Mouse (Mus musculus): ENCODE results near the gene App. TPM values are rescaled to one million over a fixed set of nuclear protein-coding genes. Genes with fewer than 3 reads are reported as not detected.

The App gene
- polyA plus RNA-seq, 2 experiments = 11.9 to 16.9 TPM

DNA sequence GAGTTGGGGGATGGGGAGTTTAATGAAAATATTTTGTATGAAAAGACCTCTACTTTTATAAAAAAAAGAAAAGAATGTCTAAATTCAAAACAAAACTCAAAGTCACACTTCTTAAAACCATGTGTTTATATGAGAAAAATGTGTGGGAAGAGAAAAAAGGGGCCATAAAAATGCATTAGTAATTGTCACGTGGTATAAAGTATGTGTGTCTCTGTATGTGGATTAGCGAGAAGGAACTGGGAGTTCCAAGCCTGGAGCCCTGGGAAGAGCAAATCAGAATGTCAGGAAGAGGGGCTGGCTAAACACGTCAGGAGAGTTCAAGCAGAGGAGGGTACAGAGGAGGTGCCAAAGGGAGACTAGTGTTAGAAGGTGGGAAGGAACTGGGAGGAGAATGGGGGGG is 7.9 kb upstream of the App start:
- H3K4me2 ChIP-seq (ENCODE audit: low read depth) = no peak overlapping the region
- 52% methylated on average over 3 of the region's 3 CpGs for WGBS (ENCODE audit: insufficient replicate concordance)
- ATAC-seq (ENCODE audit: insufficient read depth) (no peak), DNase-seq (ENCODE audit: low read depth in 3 of 3, low spot score in 3 of 3) (no peak)
- no peaks in the 10 kb centered on the region for H3K9me3 ChIP-seq (ENCODE audit: control insufficient read depth, low read length)
- no peak overlapping the region for H3K27ac ChIP-seq
- no peaks in the 10 kb centered on the region for H3K4me1 ChIP-seq (replicated peaks; ENCODE audit: control insufficient read depth in 2 of 2, insufficient read depth in 2 of 2, low read length in 1 of 2)
- no peak overlapping the region for H3K9ac ChIP-seq (replicated peaks)
- no peak for TF ChIP-seq CTCF (IDR thresholded peaks at IDR 0.05; ENCODE audit: low read depth)
- TF ChIP-seq EP300 (IDR thresholded peaks at IDR 0.05; ENCODE audit: low read depth) = no peak
- no peaks in the 10 kb centered on the region for H3K36me3 ChIP-seq (replicated peaks; ENCODE audit: control insufficient read depth, insufficient read depth, low read depth)
- H3K4me3 ChIP-seq (ENCODE audit: insufficient read depth in 1 of 2, low read depth in 2 of 2, low read length in 2 of 2) = no peak overlapping the region
- no peaks in the 10 kb centered on the region for H3K27me3 ChIP-seq (ENCODE audit: control insufficient read depth, insufficient read depth, low read length)

DNA sequence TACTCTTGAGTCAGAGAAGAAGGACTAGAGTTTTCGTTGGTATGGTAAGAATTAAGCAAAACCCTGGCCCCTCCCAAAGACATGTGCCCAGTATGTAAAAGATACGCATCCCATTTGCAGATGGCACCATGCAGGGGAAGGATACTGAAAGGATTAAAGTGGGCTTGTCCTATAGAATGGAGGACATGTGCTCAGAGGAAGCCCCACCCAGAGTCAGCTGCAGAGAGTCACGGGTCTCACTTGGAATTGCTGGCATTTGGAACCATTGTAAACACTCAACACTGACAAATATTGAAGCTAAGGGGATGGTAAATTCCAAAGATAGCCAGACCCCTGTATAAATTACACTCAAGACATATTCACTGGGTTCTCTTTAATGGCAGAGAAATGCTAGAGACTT is 7.1 kb upstream of the App start:
- no peaks in the 10 kb centered on the region for H3K36me3 ChIP-seq (replicated peaks; ENCODE audit: control insufficient read depth, insufficient read depth, low read depth)
- no peak for DNase-seq (ENCODE audit: low read depth in 3 of 3, low spot score in 3 of 3)
- H3K9me3 ChIP-seq (ENCODE audit: control insufficient read depth, low read length) = no peaks in the 10 kb centered on the region
- 62% methylated on average over 3 of the region's 3 CpGs for WGBS (ENCODE audit: insufficient replicate concordance)
- no peaks in the 10 kb centered on the region for H3K4me1 ChIP-seq (replicated peaks; ENCODE audit: control insufficient read depth in 2 of 2, insufficient read depth in 2 of 2, low read length in 1 of 2)
- ATAC-seq (ENCODE audit: insufficient read depth) = no peak
- H3K27ac ChIP-seq = no peak overlapping the region
- TF ChIP-seq EP300 (IDR thresholded peaks at IDR 0.05; ENCODE audit: low read depth) (no peak), CTCF (IDR thresholded peaks at IDR 0.05; ENCODE audit: low read depth) (no peak)
- no peaks in the 10 kb centered on the region for H3K27me3 ChIP-seq (ENCODE audit: control insufficient read depth, insufficient read depth, low read length)
- H3K9ac ChIP-seq (replicated peaks) = no peak overlapping the region
- no peak overlapping the region for H3K4me2 ChIP-seq (ENCODE audit: low read depth)
- H3K4me3 ChIP-seq (ENCODE audit: insufficient read depth in 1 of 2, low read depth in 2 of 2, low read length in 2 of 2) = no peak overlapping the region

DNA sequence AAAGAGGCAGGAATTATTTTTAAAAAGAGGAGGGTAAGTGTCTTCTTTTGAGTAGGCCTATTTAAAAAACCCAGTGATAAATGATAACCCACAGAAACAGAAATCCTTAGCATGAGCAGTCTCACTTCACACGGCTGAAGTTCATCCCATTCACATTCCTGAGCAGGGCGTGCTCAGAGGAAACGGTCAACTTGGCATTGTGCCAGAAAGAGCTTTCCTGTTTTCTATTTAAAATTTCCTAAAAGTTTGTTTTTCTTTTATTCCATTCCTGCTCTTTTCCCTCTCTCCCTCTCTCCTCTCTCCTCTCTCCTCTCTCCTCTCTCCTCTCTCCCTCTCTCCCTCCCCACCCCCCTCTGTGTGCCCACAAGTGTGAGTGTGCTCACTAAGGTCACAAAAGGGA is 3.1 kb upstream of the App start:
- no peaks in the 10 kb centered on the region for H3K36me3 ChIP-seq (replicated peaks; ENCODE audit: control insufficient read depth, insufficient read depth, low read depth)
- H3K4me3 ChIP-seq (ENCODE audit: insufficient read depth in 1 of 2, low read depth in 2 of 2, low read length in 2 of 2) = no peak overlapping the region
- no peak for TF ChIP-seq CTCF (IDR thresholded peaks at IDR 0.05; ENCODE audit: low read depth)
- TF ChIP-seq EP300 (IDR thresholded peaks at IDR 0.05; ENCODE audit: low read depth) = no peak
- no peak for DNase-seq (ENCODE audit: low read depth in 3 of 3, low spot score in 3 of 3)
- ATAC-seq (ENCODE audit: insufficient read depth) = no peak
- 53% methylated on average over 3 of the region's 3 CpGs for WGBS (ENCODE audit: insufficient replicate concordance)
- no peaks in the 10 kb centered on the region for H3K9me3 ChIP-seq (ENCODE audit: control insufficient read depth, low read length)
- no peak overlapping the region for H3K27ac ChIP-seq
- peaks cover 17% of the 10 kb centered on the region for H3K27me3 ChIP-seq (ENCODE audit: control insufficient read depth, insufficient read depth, low read length)
- H3K4me1 ChIP-seq (replicated peaks; ENCODE audit: control insufficient read depth in 2 of 2, insufficient read depth in 2 of 2, low read length in 1 of 2) = no peaks in the 10 kb centered on the region
- no peak overlapping the region for H3K9ac ChIP-seq (replicated peaks)
- no peak overlapping the region for H3K4me2 ChIP-seq (ENCODE audit: low read depth)

DNA sequence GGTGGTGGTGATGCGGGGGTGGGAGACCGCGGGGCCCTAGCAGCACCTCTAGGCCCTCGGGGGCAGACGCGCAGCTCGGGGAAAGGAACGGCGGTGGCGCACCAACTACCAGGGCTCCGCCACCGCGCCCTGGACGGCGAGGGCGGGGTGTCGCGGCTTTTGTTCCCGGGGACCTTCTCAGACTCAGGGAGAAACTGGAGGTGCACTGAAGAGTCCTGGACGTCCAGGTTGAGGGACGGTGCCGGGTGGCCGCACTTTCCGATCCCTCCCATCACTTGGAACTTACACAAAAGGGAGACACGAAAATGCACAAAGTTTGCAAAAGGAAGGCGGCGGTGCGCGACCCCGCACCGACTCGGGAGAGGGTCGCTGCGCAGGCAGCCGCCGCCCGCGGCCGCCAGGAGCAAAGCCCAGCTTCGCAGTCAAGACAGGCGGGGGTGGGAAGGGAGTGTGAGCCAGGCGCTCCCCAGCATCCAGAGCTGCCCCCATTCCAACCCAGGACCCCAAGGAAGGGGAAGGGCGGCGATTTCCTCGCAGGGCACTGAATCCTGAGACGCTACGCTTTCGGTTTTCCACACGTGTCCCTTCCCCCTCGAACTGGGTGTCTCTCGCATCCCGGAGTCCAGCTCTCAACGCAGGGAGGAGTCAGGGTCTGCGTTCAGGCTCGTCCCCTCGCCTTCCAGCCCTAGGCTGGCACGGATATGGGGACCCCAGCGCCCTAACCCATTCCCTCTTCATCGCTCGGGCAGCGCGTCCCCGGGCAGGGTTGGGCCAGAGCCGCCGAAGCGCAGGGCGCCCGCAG is 794 bp downstream of the App start:
- TF ChIP-seq CTCF (IDR thresholded peaks at IDR 0.05; ENCODE audit: low read depth) = no peak
- no peak for TF ChIP-seq EP300 (IDR thresholded peaks at IDR 0.05; ENCODE audit: low read depth)
- Histone ChIP-seq H3K4me1 (replicated peaks; ENCODE audit: control insufficient read depth in 2 of 2, insufficient read depth in 2 of 2, low read length in 1 of 2) (peaks cover 0 to 3% of the 10 kb centered on the region in 2 experiments; a peak in 2 of 4 replicates), H3K27me3 (ENCODE audit: control insufficient read depth, insufficient read depth, low read length) (peaks cover 17% of the 10 kb centered on the region), H3K4me2 (ENCODE audit: low read depth) (peak overlapping the region; percentile 78), H3K9me3 (ENCODE audit: control insufficient read depth, low read length) (no peaks in the 10 kb centered on the region), H3K4me3 (ENCODE audit: insufficient read depth in 1 of 2, low read depth in 2 of 2, low read length in 2 of 2) (peak overlapping the region; percentile 72 to 74), H3K36me3 (replicated peaks; ENCODE audit: control insufficient read depth, insufficient read depth, low read depth) (no peaks in the 10 kb centered on the region), H3K27ac (no peak overlapping the region), H3K9ac (replicated peaks) (peak overlapping the region; percentile 49)
- WGBS (ENCODE audit: insufficient replicate concordance) = under 1% methylated on average over 68 of the region's 68 CpGs
- DNase-seq (ENCODE audit: low read depth in 3 of 3, low spot score in 3 of 3) (no peak), ATAC-seq (ENCODE audit: insufficient read depth) (peak; percentile 48; the same call in 1 of the 2 replicates)

DNA sequence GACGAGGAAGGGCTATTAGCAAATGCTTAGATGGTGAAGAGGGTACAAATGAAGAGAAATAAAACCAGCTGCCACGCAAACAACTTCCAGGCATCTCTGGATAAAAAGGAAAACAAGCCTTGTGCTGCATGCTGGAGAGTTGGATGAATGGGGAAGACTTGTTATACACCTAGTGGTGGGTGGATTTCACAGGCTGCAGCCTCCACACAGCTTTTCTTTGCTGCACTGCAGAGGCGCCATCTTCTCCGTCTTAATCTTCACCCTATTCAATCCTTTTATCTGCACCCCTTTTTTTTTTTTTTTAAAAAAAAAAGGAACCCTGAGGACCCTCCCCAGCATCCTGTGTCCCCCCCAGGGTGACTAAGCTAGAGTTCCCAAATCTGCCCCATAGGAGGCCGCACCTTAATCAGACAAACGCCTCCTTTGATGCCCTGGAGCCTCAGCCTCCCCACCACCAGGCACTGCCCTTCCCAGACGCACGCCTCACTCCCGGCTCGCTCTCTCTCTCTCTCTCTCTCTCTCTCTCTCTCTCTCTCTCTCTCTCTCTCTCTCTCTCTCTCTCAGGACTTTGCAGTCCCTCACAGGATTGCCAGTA is 1.5 kb downstream of the App start:
- Histone ChIP-seq H3K4me1 (replicated peaks; ENCODE audit: control insufficient read depth in 2 of 2, insufficient read depth in 2 of 2, low read length in 1 of 2) (peaks cover 0 to 3% of the 10 kb centered on the region in 2 experiments; a peak in 2 of 4 replicates), H3K27me3 (ENCODE audit: control insufficient read depth, insufficient read depth, low read length) (peaks cover 17% of the 10 kb centered on the region), H3K9ac (replicated peaks) (no peak overlapping the region), H3K9me3 (ENCODE audit: control insufficient read depth, low read length) (no peaks in the 10 kb centered on the region), H3K4me3 (ENCODE audit: insufficient read depth in 1 of 2, low read depth in 2 of 2, low read length in 2 of 2) (peak overlapping the region; percentile 72 to 74), H3K27ac (no peak overlapping the region), H3K4me2 (ENCODE audit: low read depth) (peak overlapping the region; percentile 78), H3K36me3 (replicated peaks; ENCODE audit: control insufficient read depth, insufficient read depth, low read depth) (no peaks in the 10 kb centered on the region)
- ATAC-seq (ENCODE audit: insufficient read depth) (peak; percentile 26; the same call in 1 of the 2 replicates), DNase-seq (ENCODE audit: low read depth in 3 of 3, low spot score in 3 of 3) (no peak)
- WGBS (ENCODE audit: insufficient replicate concordance) = 8% methylated on average over 10 of the region's 10 CpGs
- TF ChIP-seq CTCF (IDR thresholded peaks at IDR 0.05; ENCODE audit: low read depth) (no peak; the same call in 1 of the 2 replicates), EP300 (IDR thresholded peaks at IDR 0.05; ENCODE audit: low read depth) (no peak)
